Mouse (Mus musculus): ENCODE measurements around the gene Mmp15. TPM values are rescaled to one million over a fixed set of nuclear protein-coding genes. Genes with fewer than 3 reads are reported as not detected.

Mmp15 gene
- polyA plus RNA-seq, 1 experiment from 2014 or later = 24.6 TPM

DNA sequence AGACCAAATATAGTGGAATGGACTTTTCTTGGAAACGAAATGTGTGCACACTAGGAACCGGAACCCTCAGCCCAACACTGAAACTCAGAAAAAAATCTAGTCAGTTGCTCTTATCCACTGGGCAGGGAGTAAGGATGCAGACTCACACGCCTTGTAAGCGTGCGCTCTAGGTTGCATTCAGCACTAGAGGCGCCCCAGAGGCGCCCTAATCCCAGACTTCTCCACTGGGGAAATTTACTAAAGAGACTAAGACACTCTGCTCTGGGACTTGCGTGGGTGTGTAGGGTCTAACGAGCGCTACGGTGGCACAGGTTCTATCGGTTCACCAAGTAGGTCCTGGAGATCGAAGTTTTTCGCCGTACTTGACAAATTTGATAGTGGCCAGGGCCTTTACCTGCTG is 607 bp upstream of the Mmp15 start:
- Histone ChIP-seq H3K4me3 (replicated peaks; ENCODE audit: low read length) (peak overlapping the region; percentile 93), H3K9ac (no peak overlapping the region), H3K4me1 (replicated peaks; ENCODE audit: control insufficient read depth, insufficient read depth, low read length) (peaks cover 42% of the 10 kb centered on the region), H3K9me3 (ENCODE audit: control insufficient read depth, low read length) (no peaks in the 10 kb centered on the region), H3K27me3 (ENCODE audit: control insufficient read depth, insufficient read depth, low read length) (no peaks in the 10 kb centered on the region), H3K4me2 (replicated peaks) (peak overlapping the region; percentile 96), H3K36me3 (replicated peaks; ENCODE audit: control insufficient read depth, insufficient read depth) (peaks cover under 1% of the 10 kb centered on the region; the same call in 1 of the 2 replicates), H3K27ac (no peak overlapping the region)
- 2% methylated on average over 15 of the region's 15 CpGs for WGBS
- ATAC-seq (ENCODE audit: low FRiP score) = 0 out of 2 replicates have a peak, but pooled peaks have one; percentile 25
- peak; percentile 64 for DNase-seq (ENCODE audit: low spot score)

DNA sequence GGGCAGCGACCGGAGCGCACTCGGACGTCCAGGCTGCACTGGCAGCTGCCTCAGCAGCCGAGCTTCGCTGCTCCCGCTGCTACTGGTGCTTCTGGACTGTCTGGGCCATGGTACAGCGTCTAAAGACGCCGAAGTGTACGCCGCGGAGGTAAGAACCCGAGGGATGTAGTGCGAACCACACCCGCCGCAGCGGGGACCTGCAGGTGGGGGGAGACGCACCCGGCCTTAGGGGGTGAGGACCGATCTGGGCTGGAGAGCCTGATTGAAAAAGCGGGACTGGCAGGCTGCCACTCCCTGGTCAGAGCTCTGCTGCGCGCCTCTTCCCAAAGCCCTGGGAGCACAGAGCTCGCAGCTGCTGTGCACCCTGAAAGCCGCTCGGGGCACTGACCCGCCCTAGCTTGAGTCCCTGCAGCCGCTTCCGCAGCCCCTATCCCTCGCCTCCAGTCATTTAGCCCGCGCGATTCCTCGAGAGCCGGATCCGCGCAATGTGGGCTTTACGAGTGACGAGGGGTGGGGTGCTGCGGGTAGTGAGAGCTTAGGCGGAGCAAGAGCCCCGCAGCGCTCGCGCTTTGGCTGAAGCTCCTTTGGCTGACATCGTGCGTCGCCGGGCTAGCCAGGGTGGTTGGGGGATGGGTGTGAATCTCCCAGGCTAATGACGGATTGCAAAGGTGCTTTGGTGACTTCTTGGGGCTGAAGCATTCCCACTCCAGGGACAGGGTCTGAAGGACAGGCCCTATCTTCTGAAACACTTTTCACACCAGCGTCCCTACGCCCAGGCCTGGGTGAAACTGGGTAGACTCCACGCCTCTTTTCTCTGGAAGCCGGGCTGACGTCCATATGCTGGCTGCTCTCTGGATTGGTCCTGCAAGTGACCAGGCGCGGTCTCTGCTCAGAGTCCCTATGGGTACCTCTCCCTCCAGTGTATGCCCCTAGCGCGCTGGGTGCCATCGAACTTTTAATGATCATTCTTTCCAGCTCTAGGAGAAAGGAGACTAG is 1.1 kb downstream of the Mmp15 start:
- WGBS = 2% methylated on average over 61 of the region's 62 CpGs
- peaks cover 43% of the 10 kb centered on the region for H3K4me1 ChIP-seq (replicated peaks; ENCODE audit: control insufficient read depth, insufficient read depth, low read length)
- DNase-seq (ENCODE audit: low spot score) = peak; percentile 62

DNA sequence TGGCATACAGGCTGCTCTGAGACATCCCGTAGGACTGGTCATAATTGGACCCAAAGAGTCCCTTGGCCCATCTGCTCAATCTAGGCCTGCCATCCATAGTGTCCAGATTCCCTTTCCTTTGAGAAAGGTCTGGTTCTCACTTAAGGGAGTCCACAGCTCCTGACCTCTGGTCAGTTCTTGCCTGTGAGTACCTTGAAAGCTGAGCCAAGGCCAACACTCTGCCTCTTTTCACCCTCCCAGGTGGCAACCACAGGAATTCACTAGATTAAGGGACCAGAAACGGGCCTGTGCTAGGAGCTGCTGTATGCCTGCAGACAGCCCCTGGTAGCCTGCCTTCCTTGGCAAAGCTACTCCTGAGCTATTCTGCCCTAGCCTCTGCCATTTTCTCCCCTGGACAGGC is 2.5 kb downstream of the Mmp15 start:
- no peak for ATAC-seq (ENCODE audit: low FRiP score)
- no peak for DNase-seq (ENCODE audit: low spot score)
- WGBS = 75% methylated on average over 2 of the region's 2 CpGs
- Histone ChIP-seq H3K4me2 (replicated peaks) (peak overlapping the region; percentile 96), H3K27me3 (ENCODE audit: control insufficient read depth, insufficient read depth, low read length) (no peaks in the 10 kb centered on the region), H3K9me3 (ENCODE audit: control insufficient read depth, low read length) (no peaks in the 10 kb centered on the region), H3K9ac (0 out of 2 replicates have a peak overlapping the region, but pooled peaks have one; percentile 88), H3K4me1 (replicated peaks; ENCODE audit: control insufficient read depth, insufficient read depth, low read length) (peaks cover 42% of the 10 kb centered on the region), H3K36me3 (replicated peaks; ENCODE audit: control insufficient read depth, insufficient read depth) (no peaks in the 10 kb centered on the region), H3K4me3 (replicated peaks; ENCODE audit: low read length) (peak overlapping the region; percentile 93; the same call in 1 of the 2 replicates), H3K27ac (no peak overlapping the region)

More for the DNA sequence above, 1.1 kb downstream of the Mmp15 start:
- no peaks in the 10 kb centered on the region for H3K36me3 ChIP-seq (replicated peaks; ENCODE audit: control insufficient read depth, insufficient read depth)
- H3K4me2 ChIP-seq (replicated peaks) = peak overlapping the region; percentile 96
- H3K27ac ChIP-seq = peak overlapping the region; percentile 88
- peak overlapping the region; percentile 93 for H3K4me3 ChIP-seq (replicated peaks; ENCODE audit: low read length)
- H3K27me3 ChIP-seq (ENCODE audit: control insufficient read depth, insufficient read depth, low read length) = no peaks in the 10 kb centered on the region
- no peaks in the 10 kb centered on the region for H3K9me3 ChIP-seq (ENCODE audit: control insufficient read depth, low read length)
- ATAC-seq (ENCODE audit: low FRiP score) = peak; percentile 39
- peak overlapping the region; percentile 88 for H3K9ac ChIP-seq

DNA sequence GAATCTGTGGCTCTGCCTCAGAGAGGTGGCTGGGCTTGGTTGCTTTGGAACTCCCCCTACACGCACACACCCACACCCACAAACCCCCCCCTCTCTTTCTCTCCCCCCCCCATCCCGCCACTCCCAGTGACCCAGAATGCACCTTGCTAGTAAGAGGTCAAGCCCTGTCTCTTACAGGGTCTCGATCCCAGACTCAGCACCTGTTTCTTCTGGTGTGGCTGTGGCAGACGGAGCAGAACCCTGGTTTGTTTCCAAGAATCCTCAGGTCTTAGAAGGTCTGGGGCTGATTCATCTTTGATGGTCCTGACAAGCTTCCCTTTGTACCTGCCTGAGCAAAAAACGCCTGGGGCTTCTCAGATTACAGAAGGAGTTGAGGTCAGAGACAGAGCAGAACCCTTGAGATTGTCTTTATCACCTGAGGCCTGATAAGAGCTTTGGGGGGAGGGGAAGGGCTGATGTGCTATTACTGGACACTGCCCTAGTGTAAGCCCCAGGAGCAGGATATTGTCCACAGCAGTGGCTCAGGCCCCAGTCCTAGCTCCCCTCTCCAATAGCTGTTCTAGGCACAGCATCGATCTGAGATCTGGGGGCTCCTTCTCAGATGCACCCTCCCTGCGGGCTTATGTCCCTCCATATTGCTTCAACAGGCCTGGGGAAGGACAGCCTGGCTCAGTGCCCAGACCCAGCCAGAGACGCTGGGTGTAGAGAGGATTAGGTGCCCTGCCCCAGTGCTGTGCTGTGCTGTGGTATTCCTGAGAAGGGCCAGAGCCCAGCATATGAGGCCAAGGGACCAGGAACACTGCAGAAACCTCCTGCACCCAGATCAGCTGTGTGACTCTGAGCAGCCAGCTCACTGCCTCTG is 6.7 kb downstream of the Mmp15 start:
- no peak overlapping the region for H3K4me2 ChIP-seq (replicated peaks)
- H3K4me3 ChIP-seq (replicated peaks; ENCODE audit: low read length) = no peak overlapping the region
- peaks cover 53% of the 10 kb centered on the region for H3K4me1 ChIP-seq (replicated peaks; ENCODE audit: control insufficient read depth, insufficient read depth, low read length)
- ATAC-seq (ENCODE audit: low FRiP score) (no peak), DNase-seq (ENCODE audit: low spot score) (no peak)
- WGBS = 55% methylated on average over 8 of the region's 8 CpGs
- H3K36me3 ChIP-seq (replicated peaks; ENCODE audit: control insufficient read depth, insufficient read depth) = no peaks in the 10 kb centered on the region
- no peak overlapping the region for H3K27ac ChIP-seq
- H3K9ac ChIP-seq = no peak overlapping the region
- no peaks in the 10 kb centered on the region for H3K27me3 ChIP-seq (ENCODE audit: control insufficient read depth, insufficient read depth, low read length)
- H3K9me3 ChIP-seq (ENCODE audit: control insufficient read depth, low read length) = no peaks in the 10 kb centered on the region

DNA sequence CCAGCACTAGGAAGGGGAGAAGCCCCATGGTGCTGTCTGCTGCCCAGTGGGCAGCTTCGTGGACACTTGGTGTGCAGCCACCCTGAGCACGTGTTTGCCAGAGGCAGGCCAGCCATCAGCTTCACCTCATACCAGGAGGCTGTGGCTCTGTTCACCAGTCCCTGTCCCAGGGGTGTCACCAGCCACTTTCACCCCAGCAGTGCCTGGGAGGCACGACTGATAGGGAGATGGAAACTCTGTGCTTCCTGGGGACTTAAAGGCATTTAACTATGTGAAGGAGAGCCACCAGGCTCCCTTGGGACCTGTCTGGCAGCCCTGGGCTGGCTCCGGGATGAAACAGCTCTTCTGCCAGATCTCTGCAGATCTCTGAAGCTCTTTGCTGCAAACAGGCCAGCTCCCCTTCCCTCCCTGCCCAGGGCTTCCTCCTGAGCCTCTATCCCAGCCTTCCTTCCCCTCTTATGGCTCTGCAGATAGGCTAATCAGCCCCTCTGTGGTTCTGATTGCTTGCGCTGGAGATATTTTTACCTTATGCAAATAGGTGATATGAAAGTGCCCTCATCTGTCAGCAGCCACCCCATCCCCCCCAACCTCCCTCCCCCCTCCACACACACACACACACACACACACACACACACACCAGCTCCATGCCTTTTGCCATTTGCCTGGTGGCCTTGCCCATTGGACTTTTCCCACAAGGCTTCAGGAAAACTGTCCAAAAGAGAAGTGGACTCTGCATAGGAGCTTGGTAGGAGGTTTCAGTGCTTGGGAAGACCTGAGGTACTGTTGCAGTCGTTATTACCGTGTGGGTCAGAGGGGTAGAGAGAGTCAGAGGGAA is 8.3 kb downstream of the Mmp15 start:
- Histone ChIP-seq H3K4me3 (replicated peaks; ENCODE audit: low read length) (no peak overlapping the region), H3K9ac (no peak overlapping the region; the same call in 1 of the 2 replicates), H3K9me3 (ENCODE audit: control insufficient read depth, low read length) (no peaks in the 10 kb centered on the region; the same call in 1 of the 2 replicates), H3K27me3 (ENCODE audit: control insufficient read depth, insufficient read depth, low read length) (no peaks in the 10 kb centered on the region), H3K36me3 (replicated peaks; ENCODE audit: control insufficient read depth, insufficient read depth) (no peaks in the 10 kb centered on the region), H3K27ac (0 out of 2 replicates have a peak overlapping the region, but pooled peaks have one; percentile 24), H3K4me1 (replicated peaks; ENCODE audit: control insufficient read depth, insufficient read depth, low read length) (peaks cover 39% of the 10 kb centered on the region), H3K4me2 (replicated peaks) (no peak overlapping the region)
- ATAC-seq (ENCODE audit: low FRiP score) (peak; percentile 39; the same call in 1 of the 2 replicates), DNase-seq (ENCODE audit: low spot score) (no peak)
- 38% methylated on average over 7 of the region's 7 CpGs for WGBS

- H3K4me1 ChIP-seq (replicated peaks; ENCODE audit: control insufficient read depth, insufficient read depth, low read length) = peaks cover 39% of the 10 kb centered on the region
- H3K36me3 ChIP-seq (replicated peaks; ENCODE audit: control insufficient read depth, insufficient read depth) = peaks cover 3% of the 10 kb centered on the region; the same call in 1 of the 2 replicates
- no peak overlapping the region for H3K4me3 ChIP-seq (replicated peaks; ENCODE audit: low read length)
- H3K27me3 ChIP-seq (ENCODE audit: control insufficient read depth, insufficient read depth, low read length) = no peaks in the 10 kb centered on the region
- H3K27ac ChIP-seq = no peak overlapping the region
- no peak overlapping the region for H3K9ac ChIP-seq
- DNase-seq (ENCODE audit: low spot score) = no peak
- H3K4me2 ChIP-seq (replicated peaks) = no peak overlapping the region
- no peaks in the 10 kb centered on the region; the same call in 1 of the 2 replicates for H3K9me3 ChIP-seq (ENCODE audit: control insufficient read depth, low read length)
- WGBS = 84% methylated on average over 3 of the region's 3 CpGs
- no peak for ATAC-seq (ENCODE audit: low FRiP score)
These were observed 8.9 kb downstream of the Mmp15 start for GRCm38 (mm10) chr8:95361016-95361341.

GRCm38 (mm10) chr8:95362272-95362671 is 10.2 kb downstream of the Mmp15 start:
- no peaks in the 10 kb centered on the region; the same call in 1 of the 2 replicates for H3K9me3 ChIP-seq (ENCODE audit: control insufficient read depth, low read length)
- ATAC-seq (ENCODE audit: low FRiP score) (no peak), DNase-seq (ENCODE audit: low spot score) (no peak)
- no peak overlapping the region for H3K27ac ChIP-seq
- no peaks in the 10 kb centered on the region for H3K27me3 ChIP-seq (ENCODE audit: control insufficient read depth, insufficient read depth, low read length)
- H3K4me1 ChIP-seq (replicated peaks; ENCODE audit: control insufficient read depth, insufficient read depth, low read length) = peaks cover 31% of the 10 kb centered on the region
- WGBS = 76% methylated on average over 6 of the region's 6 CpGs
- no peak overlapping the region for H3K4me2 ChIP-seq (replicated peaks)
- H3K9ac ChIP-seq = no peak overlapping the region
- peaks cover 10% of the 10 kb centered on the region; the same call in 1 of the 2 replicates for H3K36me3 ChIP-seq (replicated peaks; ENCODE audit: control insufficient read depth, insufficient read depth)
- no peak overlapping the region for H3K4me3 ChIP-seq (replicated peaks; ENCODE audit: low read length)

GRCm38 (mm10) chr8:95363849-95364248 is 11.8 kb downstream of the Mmp15 start:
- Histone ChIP-seq H3K4me3 (replicated peaks; ENCODE audit: low read length) (no peak overlapping the region), H3K27ac (no peak overlapping the region), H3K4me1 (replicated peaks; ENCODE audit: control insufficient read depth, insufficient read depth, low read length) (peaks cover 24% of the 10 kb centered on the region), H3K9ac (no peak overlapping the region), H3K9me3 (ENCODE audit: control insufficient read depth, low read length) (no peaks in the 10 kb centered on the region; the same call in 1 of the 2 replicates), H3K4me2 (replicated peaks) (no peak overlapping the region), H3K27me3 (ENCODE audit: control insufficient read depth, insufficient read depth, low read length) (no peaks in the 10 kb centered on the region), H3K36me3 (replicated peaks; ENCODE audit: control insufficient read depth, insufficient read depth) (peaks cover 24% of the 10 kb centered on the region)
- ATAC-seq (ENCODE audit: low FRiP score) = no peak
- WGBS = 100% methylated on average over 2 of the region's 2 CpGs
- no peak for DNase-seq (ENCODE audit: low spot score)

Data from hindbrain, embryonic 14.5 days (tissue).